Mouse (Mus musculus): ENCODE results near the gene Pakap.

Pakap gene

DNA sequence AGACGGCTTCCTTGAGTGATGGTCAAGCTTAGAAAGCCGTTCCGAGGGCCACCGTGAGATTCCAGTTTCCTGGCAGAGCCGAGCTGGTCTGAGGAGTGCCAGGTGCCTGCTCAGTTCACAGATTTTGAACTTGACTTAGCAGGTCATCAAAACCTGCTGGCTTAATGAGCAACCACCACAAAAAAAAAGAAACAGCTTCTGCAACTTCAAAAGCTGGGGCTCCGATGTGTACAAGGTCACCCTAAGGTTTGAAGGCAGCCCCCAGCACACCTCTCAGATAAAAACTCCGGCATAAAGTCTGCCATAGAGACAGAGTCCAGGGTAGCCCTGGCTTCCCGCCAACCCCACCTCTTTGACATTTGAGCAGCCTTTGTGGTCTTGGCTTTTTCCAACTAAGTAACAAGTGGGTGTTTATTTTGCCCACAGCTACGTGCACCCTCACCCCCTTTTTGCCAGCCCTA is 348.3 kb downstream of the Pakap start, which contains the start of gene D630039A03Rik:
D630039A03Rik (minus strand) TSS at position 97 of the 461 bp plus-strand sequence.
- no peak for DNase-seq (ENCODE audit: low read depth)

DNA sequence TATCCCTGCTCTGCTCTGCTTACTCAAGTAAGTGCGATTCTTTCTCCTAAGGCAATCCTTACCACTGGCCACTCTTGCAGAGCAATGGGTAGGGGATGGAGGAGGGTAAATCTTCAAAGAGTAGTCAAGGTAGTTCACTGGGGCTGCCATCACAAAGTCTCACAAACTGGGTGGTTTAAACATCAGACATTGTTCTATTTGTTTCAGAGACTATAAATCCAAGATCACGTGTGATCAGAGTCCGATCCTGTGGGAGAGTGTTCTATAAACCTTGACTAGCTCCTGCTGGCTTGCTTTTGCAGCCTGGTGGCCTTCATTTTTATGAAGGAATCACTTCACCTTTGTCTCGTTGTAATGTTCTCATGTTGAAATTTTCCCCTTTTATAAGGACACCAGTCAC is 348.7 kb downstream of the Pakap start:
- DNase-seq (ENCODE audit: low read depth), result no peak

DNA sequence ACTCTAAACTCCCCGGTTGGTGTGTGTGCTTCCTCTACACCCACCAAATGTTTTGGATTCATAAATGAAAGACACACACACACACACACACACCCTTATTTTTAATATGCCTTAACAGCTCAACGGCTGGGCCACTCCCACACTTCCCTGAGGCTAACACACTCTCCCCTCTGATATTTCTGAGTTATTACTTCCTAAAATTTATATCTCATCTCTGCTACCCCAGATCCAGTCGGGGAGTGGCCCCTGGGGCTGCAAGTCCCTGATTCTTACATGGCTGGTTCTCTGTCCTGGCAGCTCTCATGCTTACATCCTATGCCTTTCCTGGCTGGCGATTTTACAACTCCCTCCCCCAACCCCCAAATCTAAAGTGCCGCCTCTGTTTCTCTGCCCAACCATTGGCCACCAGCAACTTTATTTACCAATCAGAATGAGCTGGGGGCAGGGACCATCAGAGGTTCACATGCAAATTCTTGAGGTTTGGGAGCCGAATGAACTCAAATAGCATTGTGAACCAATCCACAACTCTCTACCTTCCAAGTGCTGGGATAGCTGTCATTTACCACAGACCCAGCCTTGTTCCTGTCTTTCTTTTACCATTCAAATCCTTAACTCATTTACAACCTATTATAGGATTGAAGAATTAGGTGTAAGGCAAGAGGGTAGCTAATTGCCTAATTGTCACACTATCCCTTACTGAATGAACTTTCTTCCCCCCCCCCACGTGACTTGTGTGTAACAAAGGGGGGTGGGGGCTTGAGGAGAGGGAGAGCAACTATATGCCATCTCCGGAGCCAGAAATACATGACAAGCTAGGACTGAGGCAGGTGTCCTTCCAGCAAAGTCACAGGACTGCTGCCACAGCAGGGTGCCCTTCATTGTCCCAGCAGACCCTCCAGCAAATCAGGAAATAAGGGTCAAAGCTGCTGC is 351.8 kb downstream of the Pakap start:
- DNase-seq (ENCODE audit: low read depth), result no peak

DNA sequence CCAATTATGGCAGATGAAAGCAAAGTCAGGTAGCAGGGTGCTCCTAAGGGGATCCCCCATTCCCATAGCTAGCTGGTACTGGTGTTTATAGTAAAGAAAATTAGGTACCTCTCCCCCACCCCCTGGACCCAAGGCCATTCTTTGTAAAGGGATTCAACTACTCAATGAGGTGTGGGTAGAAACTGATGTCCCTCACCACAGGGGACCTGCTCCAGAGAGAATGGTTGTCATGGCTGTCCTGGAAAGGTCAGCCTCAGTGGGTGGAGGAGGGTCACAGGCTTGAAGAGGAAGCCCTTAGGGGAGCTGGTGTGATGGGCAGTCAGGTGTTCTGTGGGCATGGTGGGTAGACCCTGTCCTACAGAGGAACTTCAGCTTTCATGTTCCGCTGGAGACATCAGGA is 352.5 kb downstream of the Pakap start:
- no peak for DNase-seq (ENCODE audit: low read depth)

DNA sequence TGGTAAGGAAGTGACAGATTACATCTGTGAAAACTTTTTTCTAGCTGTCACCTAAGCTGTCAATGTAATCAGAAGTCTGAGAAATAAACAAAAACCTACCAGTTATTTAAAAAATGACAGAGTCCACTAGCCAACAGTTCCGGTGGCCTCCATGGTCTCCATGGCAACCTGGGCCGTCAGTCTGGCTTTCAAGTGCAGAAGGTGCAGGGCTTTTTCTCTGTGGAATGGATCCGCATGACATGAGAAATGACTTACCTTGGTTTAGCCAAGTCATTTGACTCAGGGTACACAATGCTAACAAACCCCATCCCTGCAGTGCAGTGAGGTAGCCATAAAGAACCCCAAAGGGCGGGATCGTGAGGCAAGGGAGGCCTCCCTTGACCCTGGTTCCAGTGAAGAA is 354.2 kb downstream of the Pakap start:
- no peak for DNase-seq (ENCODE audit: low read depth)

DNA sequence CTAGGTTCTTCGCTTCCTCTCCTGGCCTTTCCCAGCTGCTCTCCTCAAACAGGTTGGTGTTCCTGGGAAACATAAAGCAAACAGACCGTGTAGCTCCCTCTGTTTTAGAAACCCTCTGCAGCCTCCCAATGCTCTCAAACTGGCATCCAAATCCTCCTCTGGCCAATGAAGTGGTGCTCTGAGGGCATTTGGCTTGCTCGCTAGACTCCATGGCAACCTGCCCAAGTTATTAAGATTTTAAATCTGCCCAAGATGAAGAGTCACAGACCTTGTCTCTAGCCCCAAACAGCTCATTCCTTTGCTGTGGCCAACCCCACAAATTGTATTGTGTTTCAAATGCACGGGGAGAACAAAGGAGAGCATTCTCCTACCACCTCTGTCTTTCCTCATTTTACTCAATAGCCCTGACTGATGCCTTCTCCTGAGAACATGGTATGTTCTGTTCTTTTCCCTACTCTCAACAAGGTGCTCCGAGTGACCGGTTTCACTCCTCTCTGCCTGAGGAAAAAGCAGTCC is 356.6 kb downstream of the Pakap start:
- DNase-seq (ENCODE audit: low read depth), result peak; percentile 67

DNA sequence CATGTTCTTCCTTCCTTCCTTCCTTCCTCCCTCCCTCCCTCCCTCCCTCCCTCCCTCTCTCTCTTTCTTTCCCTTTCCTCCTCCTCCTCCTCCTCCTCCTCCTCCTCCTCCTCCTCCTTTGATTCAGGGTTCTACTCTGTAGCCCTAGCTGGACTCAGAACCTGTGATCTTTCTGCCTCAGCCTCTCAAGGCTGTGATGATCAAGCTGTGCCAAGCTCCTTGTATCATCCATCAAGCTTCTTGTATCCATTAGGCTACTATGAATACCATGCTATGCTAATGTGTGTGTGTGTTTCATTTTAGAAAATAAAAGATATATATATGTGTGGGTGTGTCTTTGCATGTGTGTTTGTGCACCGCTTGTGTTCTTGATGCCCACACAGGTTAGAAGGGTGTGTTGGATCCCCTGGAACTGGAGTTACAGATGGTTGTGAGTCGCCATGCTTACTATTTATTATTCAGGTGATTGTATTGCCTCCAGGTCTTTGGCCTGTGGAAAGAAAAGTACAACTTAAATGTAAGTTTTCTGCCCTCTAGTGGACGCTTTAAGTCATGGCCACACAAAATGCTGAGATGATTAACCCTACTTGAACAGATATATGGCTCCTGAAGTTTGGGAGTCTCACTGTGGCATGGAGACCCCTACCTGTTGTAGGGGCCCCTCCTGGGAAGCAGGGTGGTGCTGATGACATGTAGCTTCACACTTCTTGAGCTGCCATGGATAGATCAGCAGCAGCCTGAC is 359.7 kb downstream of the Pakap start:
- DNase-seq (ENCODE audit: low read depth), result peak; percentile 82

DNA sequence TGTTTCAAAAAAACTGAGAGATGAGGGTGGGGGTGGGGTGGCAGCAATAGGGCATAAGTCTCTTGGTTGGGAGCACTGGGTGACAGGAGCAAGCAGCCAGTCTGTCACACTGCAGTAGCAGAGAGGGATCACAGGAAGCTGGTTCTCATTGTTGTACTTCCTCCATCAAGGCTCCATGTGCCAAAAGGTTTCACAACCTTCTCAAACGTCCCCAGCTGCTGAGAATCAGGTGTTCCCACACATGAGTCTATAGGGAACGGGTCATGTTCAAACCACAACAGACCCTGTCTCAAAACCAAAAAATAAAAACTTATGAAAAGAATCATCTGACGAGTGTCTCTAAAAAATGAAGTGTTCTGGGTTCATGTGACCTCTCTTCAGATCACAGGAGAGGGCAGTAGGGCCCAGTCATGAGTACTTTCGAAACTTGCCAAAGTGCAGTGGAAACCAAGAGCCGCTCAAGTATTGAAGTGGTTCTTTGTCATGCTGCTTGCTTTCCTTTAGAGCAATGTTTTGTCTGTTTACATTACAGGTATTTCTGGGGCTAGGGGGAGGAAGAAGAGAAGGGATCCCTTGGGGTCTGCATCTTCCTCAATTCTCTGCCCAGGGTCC is 362.7 kb downstream of the Pakap start:
- no peak for DNase-seq (ENCODE audit: low read depth)

DNA sequence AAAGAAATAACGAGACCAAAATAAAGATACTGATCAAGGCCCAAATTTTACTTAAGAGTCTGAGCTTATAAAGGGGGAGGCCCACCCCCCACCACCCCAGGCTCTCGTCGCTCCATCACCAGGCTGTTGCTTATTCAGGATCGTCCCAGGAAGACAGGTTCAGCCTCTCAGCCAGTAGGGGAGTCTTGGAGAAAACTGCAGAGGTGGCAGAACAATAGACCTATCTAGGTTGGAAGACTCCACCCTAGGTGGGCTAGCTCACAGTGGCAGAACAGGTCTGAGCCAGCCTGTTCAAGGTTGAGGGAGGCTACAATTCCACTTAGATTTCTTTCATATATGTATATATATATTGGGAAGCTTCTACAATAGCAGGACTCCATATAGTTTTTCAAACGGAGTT is 366.2 kb downstream of the Pakap start:
- no peak for DNase-seq (ENCODE audit: low read depth)

DNA sequence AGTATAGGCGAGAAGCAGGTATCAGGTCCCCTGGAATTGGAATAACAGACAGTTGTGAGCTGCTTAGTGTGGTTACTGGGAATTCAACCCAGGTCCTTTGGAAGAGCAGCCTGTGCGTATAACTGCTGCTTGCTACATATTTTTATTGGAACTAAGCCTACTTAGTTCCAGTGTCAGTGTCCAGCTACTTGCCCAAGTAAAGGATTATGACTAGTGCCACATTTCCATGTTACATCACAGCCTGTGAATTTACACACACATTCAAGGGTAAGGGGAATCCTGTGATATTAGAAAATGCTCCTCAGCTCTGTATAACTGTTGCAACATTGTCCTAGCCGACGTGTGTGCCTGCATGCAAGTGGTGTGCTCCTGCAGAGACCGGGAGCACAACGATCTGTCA is 369.3 kb downstream of the Pakap start:
- DNase-seq (ENCODE audit: low read depth), result no peak

DNA sequence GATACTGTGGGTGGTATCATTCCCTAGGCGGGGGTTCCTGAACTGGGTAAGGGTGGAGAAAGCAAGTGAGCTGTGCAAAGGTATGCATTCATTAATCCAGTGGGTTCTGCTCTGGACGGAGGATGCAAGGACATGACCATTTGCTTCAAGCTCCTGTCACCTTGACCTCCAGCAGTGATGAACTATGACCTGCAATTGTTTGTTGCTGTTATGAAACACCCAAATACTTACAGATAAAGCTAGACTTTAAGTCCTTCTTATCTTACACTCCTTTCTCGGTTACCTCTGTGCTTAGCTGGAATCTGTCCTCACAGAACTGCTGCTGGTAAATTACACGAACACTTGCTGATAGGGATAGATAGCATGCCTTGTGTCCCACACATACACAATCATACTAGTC is 372.7 kb downstream of the Pakap start:
- no peak for DNase-seq (ENCODE audit: low read depth)

DNA sequence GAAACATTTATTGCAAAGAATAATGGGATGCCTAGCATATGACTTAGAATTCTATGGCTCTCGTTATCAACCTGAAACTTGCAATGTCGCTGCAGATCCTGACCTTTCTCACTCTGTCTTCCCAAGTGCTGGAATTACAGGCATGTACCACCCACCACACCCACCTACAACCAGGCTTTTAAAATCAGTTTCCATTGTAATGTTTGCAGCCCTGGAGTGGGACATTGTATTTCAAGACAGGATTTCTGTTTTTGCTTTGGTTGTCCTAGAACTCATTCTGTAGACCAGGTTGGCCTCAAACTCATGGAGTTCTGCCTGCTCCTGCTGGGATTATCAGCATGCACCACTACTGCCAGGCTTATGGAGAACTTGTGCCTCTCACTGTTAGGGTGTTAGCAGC is 374.9 kb downstream of the Pakap start:
- DNase-seq (ENCODE audit: low read depth), result no peak

Data from NIH3T3 (cell line).